Mouse (Mus musculus) layer of hippocampus, postnatal 36 days (tissue): ENCODE results near the gene Npas3. TPM values are rescaled to one million over a fixed set of nuclear protein-coding genes. Genes with fewer than 3 reads are reported as not detected.
A peak's percentile ranks its signal among the peaks of the same experiment; 100 is the strongest.

ENCODE experiments used
- DNase-seq, 2 experiments: peaks; one replicate each; pipeline ENCODE4 v3.0.0; 2022
- total RNA-seq, 2 experiments: library from RNA; stranded (reverse); gene quantifications; 2 replicates each; pipeline ENCODE4 v1.2.3; 2021

Npas3 gene
- total RNA-seq, 2 experiments from 2014 or later: 21.7 to 33.0 TPM

GRCm38 (mm10) chr12:54067886-54068756 lies 819.6 kb downstream of the Npas3 start:
- no peak for DNase-seq

GRCm38 (mm10) chr12:54068757-54069146 lies 820.3 kb downstream of the Npas3 start:
- no peak for DNase-seq

- DNase-seq: no peak
These were observed 825.5 kb downstream of the Npas3 start for GRCm38 (mm10) chr12:54074012-54074411.

- no peak for DNase-seq
These were observed 832.5 kb downstream of the Npas3 start for GRCm38 (mm10) chr12:54080996-54081395.

- DNase-seq: no peak
These were observed 845.3 kb downstream of the Npas3 start for GRCm38 (mm10) chr12:54093729-54094128.

- DNase-seq: no peak
These were observed 848.0 kb downstream of the Npas3 start for GRCm38 (mm10) chr12:54096492-54096891.

- DNase-seq: no peak
These were observed 849.7 kb downstream of the Npas3 start for GRCm38 (mm10) chr12:54098136-54098535.

GRCm38 (mm10) chr12:54098785-54099184 lies 850.3 kb downstream of the Npas3 start:
- peak; percentile 52 to 62 for DNase-seq

GRCm38 (mm10) chr12:54099458-54099857 lies 851.0 kb downstream of the Npas3 start:
- no peak for DNase-seq

GRCm38 (mm10) chr12:54101307-54101870 lies 852.9 kb downstream of the Npas3 start:
- DNase-seq: no peak

- DNase-seq: no peak
These were observed 854.0 kb downstream of the Npas3 start for GRCm38 (mm10) chr12:54102500-54102899.

- no peak for DNase-seq
These were observed 857.1 kb downstream of the Npas3 start for GRCm38 (mm10) chr12:54105531-54105930.

- DNase-seq: no peak
These were observed 857.5 kb downstream of the Npas3 start for GRCm38 (mm10) chr12:54105946-54106345.

- DNase-seq: no peak
These were observed 861.9 kb downstream of the Npas3 start for GRCm38 (mm10) chr12:54110342-54110741.

- DNase-seq: no peak
These were observed 862.5 kb downstream of the Npas3 start for GRCm38 (mm10) chr12:54110930-54111329.

GRCm38 (mm10) chr12:54120386-54120785 lies 871.9 kb downstream of the Npas3 start:
- DNase-seq: no peak

- no peak for DNase-seq
These were observed 872.8 kb downstream of the Npas3 start for GRCm38 (mm10) chr12:54121286-54121685.
